Mouse (Mus musculus): ENCODE measurements around the gene Ipo11. TPM values are rescaled to one million over a fixed set of nuclear protein-coding genes. Genes with fewer than 3 reads are reported as not detected.

Gene Ipo11
- total and polyA plus RNA-seq, 3 experiments: 41.2 to 91.5 (median 52.4) TPM

GRCm38 (mm10) chr13:106751951-106752350 lies 184.8 kb downstream of the Ipo11 start:
- Histone ChIP-seq H3K4me3 (replicated peaks in 1 of 3; ENCODE audit: low read depth in 2 of 3, low read length in 2 of 3, poor library complexity in 1 of 3) (no peak overlapping the region), H3K9me3 (replicated peaks; ENCODE audit: low read length) (no peaks in the 10 kb centered on the region), H3K4me2 (ENCODE audit: insufficient read depth, low read depth, poor library complexity, severe bottlenecking) (no peak overlapping the region), H3K4me1 (ENCODE audit: control insufficient read depth in 1 of 2, insufficient read depth in 2 of 2) (peaks cover 6 to 18% of the 10 kb centered on the region in 2 experiments), H3K9ac (ENCODE audit: insufficient read depth, low read depth) (no peak overlapping the region), H3K27me3 (replicated peaks) (no peaks in the 10 kb centered on the region), H3K27ac (ENCODE audit: insufficient read depth, low read depth) (no peak overlapping the region), H3K79me2 (replicated peaks; ENCODE audit: control insufficient read depth, extremely low read depth, insufficient read depth, poor library complexity, severe bottlenecking) (no peaks in the 10 kb centered on the region), H3K36me3 (replicated peaks in 1 of 2; ENCODE audit: control insufficient read depth in 1 of 2, insufficient read depth in 1 of 2, low read length in 1 of 2) (no peaks in the 10 kb centered on the region)
- dilution Hi-C loops (cut with MboI; ENCODE audit: extremely low pct_ligation_motif_present, extremely low pct_unique_long_range_greater_than_20kb, low sequenced_read_pairs): no loop called here
- TF ChIP-seq POLR2AphosphoS2 (IDR thresholded peaks at IDR 0.05; ENCODE audit: low read depth, low read length): no peak
- TF ChIP-seq CHD2 (IDR thresholded peaks at IDR 0.05; ENCODE audit: low read length): no peak
- TF ChIP-seq MYC (IDR thresholded peaks at IDR 0.05; ENCODE audit: low read depth, low read length): no peak
- no peak for TF ChIP-seq USF2 (conservative IDR thresholded peaks at IDR 0.05; ENCODE audit: low read depth, low read length)
- TF ChIP-seq EP300 (IDR thresholded peaks at IDR 0.05; ENCODE audit: low read length): no peak
- no peak for TF ChIP-seq SIN3A (IDR thresholded peaks at IDR 0.05; ENCODE audit: low read length)
- no peak for TF ChIP-seq ZMIZ1 (IDR thresholded peaks at IDR 0.05; ENCODE audit: low read depth, low read length)
- no peak for TF ChIP-seq BHLHE40 (IDR thresholded peaks at IDR 0.05; ENCODE audit: low read depth, low read length)
- TF ChIP-seq CTCF (conservative IDR thresholded peaks at IDR 0.05 in 1 of 2, IDR thresholded peaks at IDR 0.05 in 1 of 2; ENCODE audit: low read depth in 2 of 2, low read length in 2 of 2): no peak
- no peak for TF ChIP-seq ETS1 (conservative IDR thresholded peaks at IDR 0.05; ENCODE audit: low read depth, low read length)
- TF ChIP-seq MAZ (IDR thresholded peaks at IDR 0.05; ENCODE audit: low read depth, low read length): no peak
- no peak for TF ChIP-seq MEF2A (IDR thresholded peaks at IDR 0.05; ENCODE audit: borderline replicate concordance, low read depth, low read length)
- TF ChIP-seq USF1 (IDR thresholded peaks at IDR 0.05; ENCODE audit: low read depth, low read length): no peak
- DNase-seq (ENCODE audit: extremely low read depth): no peak
- in situ Hi-C loops (cut with MboI; ENCODE audit: low pct_ligation_motif_present, low pct_unique_long_range_greater_than_20kb, low sequenced_read_pairs): no loop called here

GRCm38 (mm10) chr13:106746823-106747222 lies 189.9 kb downstream of the Ipo11 start:
- in situ Hi-C loops (cut with MboI; ENCODE audit: low pct_ligation_motif_present, low pct_unique_long_range_greater_than_20kb, low sequenced_read_pairs): no loop called here
- no peaks in the 10 kb centered on the region for H3K36me3 ChIP-seq (replicated peaks in 1 of 2; ENCODE audit: control insufficient read depth in 1 of 2, insufficient read depth in 1 of 2, low read length in 1 of 2)
- no peaks in the 10 kb centered on the region for H3K9me3 ChIP-seq (replicated peaks; ENCODE audit: low read length)
- dilution Hi-C loops (cut with MboI; ENCODE audit: extremely low pct_ligation_motif_present, extremely low pct_unique_long_range_greater_than_20kb, low sequenced_read_pairs): no loop called here
- peaks cover 2 to 11% of the 10 kb centered on the region in 2 experiments; a peak in 3 of 4 replicates for H3K4me1 ChIP-seq (ENCODE audit: control insufficient read depth in 1 of 2, insufficient read depth in 2 of 2)
- no peaks in the 10 kb centered on the region for H3K79me2 ChIP-seq (replicated peaks; ENCODE audit: control insufficient read depth, extremely low read depth, insufficient read depth, poor library complexity, severe bottlenecking)
- no peak for DNase-seq (ENCODE audit: extremely low read depth)
- H3K27ac ChIP-seq (ENCODE audit: insufficient read depth, low read depth): no peak overlapping the region
- no peak overlapping the region for H3K9ac ChIP-seq (ENCODE audit: insufficient read depth, low read depth)
- H3K27me3 ChIP-seq (replicated peaks): no peaks in the 10 kb centered on the region
- no peak overlapping the region for H3K4me2 ChIP-seq (ENCODE audit: insufficient read depth, low read depth, poor library complexity, severe bottlenecking)
- TF ChIP-seq ZNF384 (IDR thresholded peaks at IDR 0.05; ENCODE audit: low read depth, low read length): no peak
- no peak for TF ChIP-seq JUND (conservative IDR thresholded peaks at IDR 0.05; ENCODE audit: low read depth, low read length)
- no peak for TF ChIP-seq NELFE (IDR thresholded peaks at IDR 0.05; ENCODE audit: low read depth, low read length)
- no peak for TF ChIP-seq MXI1 (IDR thresholded peaks at IDR 0.05; ENCODE audit: low read depth, low read length)
- TF ChIP-seq JUN (IDR thresholded peaks at IDR 0.05; ENCODE audit: insufficient read depth, low read depth, low read length): no peak
- TF ChIP-seq ETS1 (conservative IDR thresholded peaks at IDR 0.05; ENCODE audit: low read depth, low read length): no peak
- no peak for TF ChIP-seq NRF1 (IDR thresholded peaks at IDR 0.05; ENCODE audit: low read depth, low read length)
- no peak for TF ChIP-seq CHD2 (IDR thresholded peaks at IDR 0.05; ENCODE audit: low read length)
- H3K4me3 ChIP-seq (replicated peaks in 1 of 3; ENCODE audit: low read depth in 2 of 3, low read length in 2 of 3, poor library complexity in 1 of 3): no peak overlapping the region
